Mouse (Mus musculus): Measurements from ENCODE around the gene Ascc1. TPM values are rescaled to one million over a fixed set of nuclear protein-coding genes. Genes with fewer than 3 reads are reported as not detected.
A peak's percentile ranks its signal among the peaks of the same experiment; 100 is the strongest.

Ascc1 gene
- polyA plus RNA-seq, 1 experiment from 2014 or later = 47.2 TPM

DNA sequence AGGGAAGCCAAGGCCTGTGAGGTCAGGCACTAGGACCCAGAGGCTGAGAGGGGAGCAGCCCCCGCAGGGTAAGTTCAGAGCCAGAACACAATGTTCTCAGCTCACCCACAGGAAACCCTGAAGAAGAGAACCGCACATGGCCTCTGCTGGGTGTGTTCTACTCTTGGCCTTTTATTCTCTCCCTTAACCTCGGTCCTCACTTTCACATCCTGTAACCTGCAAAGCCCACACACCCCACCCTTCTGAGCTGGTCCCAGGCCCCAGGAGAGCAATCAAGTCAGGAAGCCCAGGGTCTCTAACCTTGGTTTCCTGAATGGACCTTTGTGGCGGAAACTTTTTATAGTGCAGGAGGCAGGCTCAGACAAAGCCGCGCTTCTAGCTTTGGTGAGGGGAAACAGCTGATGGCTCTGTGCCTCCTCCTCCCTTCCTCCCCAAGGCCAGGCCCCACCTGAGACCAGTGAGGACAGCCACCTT is 28.4 kb upstream of the Ascc1 start:
- Histone ChIP-seq H3K4me2 (replicated peaks; ENCODE audit: low read depth, low read length) (peak overlapping the region; percentile 8; the same call in 1 of the 2 replicates), H3K4me1 (ENCODE audit: insufficient read depth, low read depth, low read length) (peaks cover 42% of the 10 kb centered on the region), H3K27me3 (replicated peaks; ENCODE audit: insufficient read depth, low read length) (no peaks in the 10 kb centered on the region), H3K4me3 (ENCODE audit: low read depth, low read length) (no peak overlapping the region), H3K9me3 (ENCODE audit: low read length) (no peaks in the 10 kb centered on the region), H3K27ac (ENCODE audit: low read length) (peak overlapping the region; percentile 91), H3K9ac (replicated peaks; ENCODE audit: low read depth) (no peak overlapping the region), H3K36me3 (ENCODE audit: insufficient read depth, low read length) (no peaks in the 10 kb centered on the region)
- WGBS = 14% methylated on average over 6 of the region's 6 CpGs
- DNase-seq (ENCODE audit: low spot score) (peak; percentile 94), ATAC-seq (peak; percentile 65)
- peak; percentile 100 for TF ChIP-seq EP300 (IDR thresholded peaks at IDR 0.05)
- TF ChIP-seq CTCF (IDR thresholded peaks at IDR 0.05) = no peak

DNA sequence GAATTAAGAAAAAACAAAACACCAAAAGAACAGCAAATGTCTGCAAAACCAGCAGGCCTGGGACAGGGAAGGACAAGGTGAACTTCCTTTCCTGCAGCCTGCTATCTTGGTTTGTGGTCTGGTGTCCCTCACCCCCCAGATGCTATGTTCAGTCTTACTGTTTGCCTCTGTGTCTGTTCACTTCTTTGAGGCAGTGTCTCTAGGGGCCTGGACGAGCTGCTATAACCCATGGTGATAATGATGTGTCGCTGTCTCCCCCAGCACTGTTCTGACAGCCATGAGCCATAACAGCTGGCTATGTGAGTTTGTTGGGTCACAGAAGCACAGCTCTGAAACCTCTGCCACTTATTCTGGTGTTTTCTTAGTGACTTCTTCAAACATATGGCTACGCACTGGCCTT is 27.8 kb upstream of the Ascc1 start:
- Histone ChIP-seq H3K4me1 (ENCODE audit: insufficient read depth, low read depth, low read length) (peaks cover 48% of the 10 kb centered on the region), H3K4me3 (ENCODE audit: low read depth, low read length) (no peak overlapping the region), H3K27me3 (replicated peaks; ENCODE audit: insufficient read depth, low read length) (no peaks in the 10 kb centered on the region), H3K4me2 (replicated peaks; ENCODE audit: low read depth, low read length) (0 out of 2 replicates have a peak overlapping the region, but pooled peaks have one; percentile 8), H3K9ac (replicated peaks; ENCODE audit: low read depth) (no peak overlapping the region), H3K27ac (ENCODE audit: low read length) (peak overlapping the region; percentile 91), H3K36me3 (ENCODE audit: insufficient read depth, low read length) (no peaks in the 10 kb centered on the region), H3K9me3 (ENCODE audit: low read length) (no peaks in the 10 kb centered on the region)
- TF ChIP-seq CTCF (IDR thresholded peaks at IDR 0.05) = peak; percentile 34
- peak; percentile 35; the same call in 1 of the 2 replicates for TF ChIP-seq EP300 (IDR thresholded peaks at IDR 0.05)
- DNase-seq (ENCODE audit: low spot score) (peak; percentile 90), ATAC-seq (peak; percentile 35)
- WGBS = 44% methylated on average over 3 of the region's 3 CpGs

DNA sequence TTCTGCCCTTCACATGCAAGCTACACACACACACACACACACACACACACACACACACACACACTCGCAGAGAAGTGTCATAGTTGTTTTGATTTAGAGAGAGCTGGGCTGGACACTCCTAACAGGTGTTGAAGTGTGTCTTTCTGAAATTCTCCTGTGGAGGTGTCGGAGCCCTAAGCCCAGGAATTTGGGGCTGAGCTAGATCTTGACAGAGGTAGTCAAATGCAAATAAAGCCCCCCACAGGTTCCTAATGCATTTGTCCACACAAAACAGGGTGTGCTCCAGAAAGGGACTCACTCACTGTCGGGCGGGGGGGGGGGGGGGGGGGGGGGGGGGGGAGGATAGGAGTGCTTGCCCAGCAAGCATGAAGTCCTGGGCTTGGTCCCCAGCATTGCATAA is 25.5 kb upstream of the Ascc1 start:
- no peaks in the 10 kb centered on the region for H3K27me3 ChIP-seq (replicated peaks; ENCODE audit: insufficient read depth, low read length)
- no peaks in the 10 kb centered on the region for H3K36me3 ChIP-seq (ENCODE audit: insufficient read depth, low read length)
- H3K9ac ChIP-seq (replicated peaks; ENCODE audit: low read depth) = no peak overlapping the region
- no peak overlapping the region for H3K4me2 ChIP-seq (replicated peaks; ENCODE audit: low read depth, low read length)
- ATAC-seq = no peak
- 33% methylated on average over 3 of the region's 4 CpGs for WGBS
- no peak for DNase-seq (ENCODE audit: low spot score)
- no peaks in the 10 kb centered on the region for H3K9me3 ChIP-seq (ENCODE audit: low read length)
- no peak overlapping the region for H3K4me3 ChIP-seq (ENCODE audit: low read depth, low read length)
- H3K4me1 ChIP-seq (ENCODE audit: insufficient read depth, low read depth, low read length) = peaks cover 40% of the 10 kb centered on the region
- no peak overlapping the region for H3K27ac ChIP-seq (ENCODE audit: low read length)
- TF ChIP-seq CTCF (IDR thresholded peaks at IDR 0.05) (no peak), EP300 (IDR thresholded peaks at IDR 0.05) (no peak)

DNA sequence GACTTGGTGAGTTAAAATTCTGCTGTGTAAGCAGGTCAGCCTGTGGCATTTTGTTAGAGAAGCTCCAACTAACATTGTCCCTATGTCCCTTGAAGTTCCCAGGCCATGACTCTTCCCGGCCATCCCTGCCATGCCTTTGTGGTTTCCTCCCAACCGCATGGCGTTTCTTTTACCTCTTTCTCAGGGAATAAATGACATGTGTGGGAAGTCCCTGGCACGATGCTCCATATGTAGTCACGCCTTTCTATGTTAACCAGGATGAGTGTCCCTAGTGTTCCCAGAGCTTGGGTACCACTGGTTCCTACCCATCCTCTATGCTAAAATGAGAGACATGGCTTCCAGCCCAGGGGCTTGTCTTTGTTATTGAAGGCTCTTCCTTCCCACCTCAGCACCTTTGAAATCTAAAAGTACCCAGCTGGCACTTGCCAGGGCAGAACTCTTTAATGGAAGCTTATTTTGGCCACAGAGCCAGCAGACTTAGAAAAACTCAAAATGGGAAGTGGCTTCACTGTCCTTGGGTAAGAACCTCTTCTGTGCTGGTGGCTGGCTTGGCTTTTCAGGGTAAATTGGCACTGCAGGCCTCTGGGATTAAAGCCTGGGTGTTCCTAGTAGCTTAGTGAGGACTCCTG is 24.8 kb upstream of the Ascc1 start:
- no peaks in the 10 kb centered on the region for H3K36me3 ChIP-seq (ENCODE audit: insufficient read depth, low read length)
- H3K9ac ChIP-seq (replicated peaks; ENCODE audit: low read depth) = no peak overlapping the region
- no peak overlapping the region for H3K4me2 ChIP-seq (replicated peaks; ENCODE audit: low read depth, low read length)
- H3K4me3 ChIP-seq (ENCODE audit: low read depth, low read length) = no peak overlapping the region
- 86% methylated on average over 5 of the region's 5 CpGs for WGBS
- TF ChIP-seq EP300 (IDR thresholded peaks at IDR 0.05) (0 out of 2 replicates have a peak, but pooled peaks have one; percentile 15), CTCF (IDR thresholded peaks at IDR 0.05) (no peak)
- ATAC-seq (no peak), DNase-seq (ENCODE audit: low spot score) (no peak)
- H3K27me3 ChIP-seq (replicated peaks; ENCODE audit: insufficient read depth, low read length) = no peaks in the 10 kb centered on the region
- H3K4me1 ChIP-seq (ENCODE audit: insufficient read depth, low read depth, low read length) = peaks cover 40% of the 10 kb centered on the region
- peak overlapping the region; percentile 91 for H3K27ac ChIP-seq (ENCODE audit: low read length)
- H3K9me3 ChIP-seq (ENCODE audit: low read length) = no peaks in the 10 kb centered on the region

DNA sequence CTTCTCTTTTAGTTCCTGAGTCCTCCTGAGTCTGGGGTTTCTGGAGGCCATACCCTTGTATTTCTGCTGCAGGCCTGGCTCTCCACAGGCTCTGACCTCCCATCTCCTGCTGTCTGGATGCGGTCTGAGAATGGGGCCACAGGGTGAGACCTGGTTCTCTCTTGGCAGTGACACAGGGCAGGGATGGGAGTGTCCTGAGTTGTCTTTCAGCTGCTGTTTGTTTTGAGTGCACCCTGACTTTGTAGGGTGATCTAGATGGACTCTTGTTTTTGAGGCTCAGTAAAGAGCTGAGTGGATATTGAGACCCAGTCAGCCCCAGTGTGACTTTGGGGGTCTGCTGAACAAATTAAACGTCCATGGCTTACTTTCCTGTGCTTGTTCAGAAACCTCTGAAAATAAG is 24.2 kb upstream of the Ascc1 start:
- Histone ChIP-seq H3K4me2 (replicated peaks; ENCODE audit: low read depth, low read length) (no peak overlapping the region), H3K4me1 (ENCODE audit: insufficient read depth, low read depth, low read length) (peaks cover 38% of the 10 kb centered on the region), H3K27me3 (replicated peaks; ENCODE audit: insufficient read depth, low read length) (no peaks in the 10 kb centered on the region), H3K36me3 (ENCODE audit: insufficient read depth, low read length) (no peaks in the 10 kb centered on the region), H3K9ac (replicated peaks; ENCODE audit: low read depth) (no peak overlapping the region), H3K4me3 (ENCODE audit: low read depth, low read length) (no peak overlapping the region), H3K9me3 (ENCODE audit: low read length) (no peaks in the 10 kb centered on the region), H3K27ac (ENCODE audit: low read length) (peak overlapping the region; percentile 91)
- WGBS = 44% methylated on average over 2 of the region's 2 CpGs
- no peak for ATAC-seq
- TF ChIP-seq CTCF (IDR thresholded peaks at IDR 0.05) (no peak), EP300 (IDR thresholded peaks at IDR 0.05) (no peak)
- DNase-seq (ENCODE audit: low spot score) = peak; percentile 45

DNA sequence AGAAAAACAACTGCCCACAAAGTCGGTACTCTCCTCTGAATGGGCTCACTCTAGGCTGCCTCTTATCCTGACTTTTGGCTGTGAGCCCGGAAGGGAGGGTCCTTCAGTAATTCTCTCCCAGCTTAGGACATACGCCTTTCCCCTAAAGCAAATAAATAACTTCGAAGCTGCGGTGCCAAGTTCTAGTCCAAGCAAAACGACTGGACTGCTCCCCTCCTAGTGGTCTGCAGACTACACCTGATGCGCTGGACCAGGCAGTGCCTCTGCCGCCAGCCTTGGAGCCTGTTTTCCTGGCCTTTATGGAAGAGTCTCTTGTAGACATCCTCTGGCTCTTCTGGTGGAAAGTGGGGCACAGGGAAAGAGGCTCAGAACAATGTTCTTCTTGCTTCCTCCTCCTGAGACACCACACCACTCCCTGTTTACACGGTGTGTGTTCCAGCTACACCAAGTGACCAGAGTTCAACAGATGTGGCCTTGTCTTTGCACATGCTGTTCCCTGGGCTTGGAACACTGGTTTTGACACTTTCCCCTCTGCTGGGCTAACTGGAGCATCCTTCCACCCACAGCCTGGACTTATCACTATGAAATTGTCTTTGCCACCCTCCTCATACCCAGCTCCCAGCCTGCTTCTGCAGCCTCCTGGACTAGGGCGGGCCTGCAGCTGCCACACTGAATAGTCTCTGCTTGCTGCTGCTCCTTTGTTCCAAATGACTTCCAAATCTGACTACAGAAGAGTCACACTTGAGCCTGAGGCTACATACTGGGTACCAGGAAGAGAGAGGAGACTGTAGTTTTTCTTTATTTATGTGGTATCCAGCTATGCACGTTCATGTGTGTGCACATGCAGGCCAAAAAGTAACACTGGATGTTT is 23.5 kb upstream of the Ascc1 start:
- DNase-seq (ENCODE audit: low spot score) = peak; percentile 96

More for the DNA sequence above, 23.5 kb upstream of the Ascc1 start:
- Histone ChIP-seq H3K9ac (replicated peaks; ENCODE audit: low read depth) (no peak overlapping the region), H3K27ac (ENCODE audit: low read length) (peak overlapping the region; percentile 91), H3K36me3 (ENCODE audit: insufficient read depth, low read length) (no peaks in the 10 kb centered on the region), H3K4me1 (ENCODE audit: insufficient read depth, low read depth, low read length) (peaks cover 33% of the 10 kb centered on the region), H3K9me3 (ENCODE audit: low read length) (no peaks in the 10 kb centered on the region), H3K4me3 (ENCODE audit: low read depth, low read length) (no peak overlapping the region), H3K27me3 (replicated peaks; ENCODE audit: insufficient read depth, low read length) (no peaks in the 10 kb centered on the region), H3K4me2 (replicated peaks; ENCODE audit: low read depth, low read length) (peak overlapping the region; percentile 14; the same call in 1 of the 2 replicates)
- 13% methylated on average over 11 of the region's 11 CpGs for WGBS
- TF ChIP-seq CTCF (IDR thresholded peaks at IDR 0.05) (peak; percentile 46), EP300 (IDR thresholded peaks at IDR 0.05) (peak; percentile 92)
- peak; percentile 84 for ATAC-seq

Data from lung, postnatal 0 days (tissue).